Mouse (Mus musculus) cerebellum, postnatal 25 days (tissue): ENCODE data around the gene Map3k14.

Experiments used
- DNase-seq, 2 experiments: peaks; one replicate each; pipeline ENCODE4 v3.0.0; 2021; ENCODE audit warnings: mixed read lengths in 2 of 2

Map3k14 gene

GRCm38 (mm10) chr11:103206203-103206602 is 61.1 kb downstream of the Map3k14 start:
- no peak for DNase-seq

GRCm38 (mm10) chr11:103202376-103202775 is 64.9 kb downstream of the Map3k14 start:
- no peak for DNase-seq

- peak; percentile 79 to 84 for DNase-seq
Observed at GRCm38 (mm10) chr11:103201664-103202063, 65.6 kb downstream of the Map3k14 start.

- peak; percentile 93 to 94 for DNase-seq
Observed at GRCm38 (mm10) chr11:103198911-103199803, 68.1 kb downstream of the Map3k14 start.

- peak in 1 of 2 experiments; percentile 49 for DNase-seq
Observed at GRCm38 (mm10) chr11:103198339-103198738, 68.9 kb downstream of the Map3k14 start.

GRCm38 (mm10) chr11:103197340-103197739 is 69.9 kb downstream of the Map3k14 start:
- DNase-seq, result peak in 1 of 2 experiments; percentile 53

- DNase-seq, result peak in 1 of 2 experiments; percentile 43
Observed at GRCm38 (mm10) chr11:103195656-103196055, 71.6 kb downstream of the Map3k14 start.

GRCm38 (mm10) chr11:103195236-103195635 is 72.0 kb downstream of the Map3k14 start:
- peak in 1 of 2 experiments; percentile 64 for DNase-seq

- peak in 1 of 2 experiments; percentile 33 for DNase-seq
Observed at GRCm38 (mm10) chr11:103193825-103194168, 73.5 kb downstream of the Map3k14 start.

GRCm38 (mm10) chr11:103192956-103193824 is 74.1 kb downstream of the Map3k14 start:
- DNase-seq, result peak; percentile 83 to 89

GRCm38 (mm10) chr11:103192230-103192955 is 74.9 kb downstream of the Map3k14 start:
- DNase-seq, result peak; percentile 69 to 74

- DNase-seq, result peak; percentile 63 to 81
Observed at GRCm38 (mm10) chr11:103184891-103185290, 82.4 kb downstream of the Map3k14 start.

- DNase-seq, result no peak
Observed at GRCm38 (mm10) chr11:103181911-103182310, 85.4 kb downstream of the Map3k14 start.

- no peak for DNase-seq
Observed at GRCm38 (mm10) chr11:103181349-103181748, 85.9 kb downstream of the Map3k14 start.

- DNase-seq, result no peak
Observed at GRCm38 (mm10) chr11:103180426-103180825, 86.8 kb downstream of the Map3k14 start.

- DNase-seq, result no peak
Observed at GRCm38 (mm10) chr11:103178748-103179147, 88.5 kb downstream of the Map3k14 start.

GRCm38 (mm10) chr11:103177815-103178485 is 89.3 kb downstream of the Map3k14 start:
- no peak for DNase-seq

GRCm38 (mm10) chr11:103177216-103177615 is 90.1 kb downstream of the Map3k14 start:
- no peak for DNase-seq

- no peak for DNase-seq
Observed at GRCm38 (mm10) chr11:103176510-103176909, 90.8 kb downstream of the Map3k14 start.

- no peak for DNase-seq
Observed at GRCm38 (mm10) chr11:103175688-103176442, 91.4 kb downstream of the Map3k14 start.

- peak in 1 of 2 experiments; percentile 38 for DNase-seq
Observed at GRCm38 (mm10) chr11:103174891-103175391, 92.3 kb downstream of the Map3k14 start.
